Mouse (Mus musculus): ENCODE measurements around the gene Cox4i2.

- TF ChIP-seq CTCF (IDR thresholded peaks at IDR 0.05; ENCODE audit: insufficient read depth, low read length) (no peak), POLR2A (IDR thresholded peaks at IDR 0.05; ENCODE audit: borderline replicate concordance, extremely low read depth, low read depth, low read length) (no peak)
Observed at GRCm38 (mm10) chr2:152799954-152800761, 46.2 kb downstream of the Cox4i2 start.
